Mouse (Mus musculus): ENCODE results near the gene Dgkb.

Gene Dgkb

DNA sequence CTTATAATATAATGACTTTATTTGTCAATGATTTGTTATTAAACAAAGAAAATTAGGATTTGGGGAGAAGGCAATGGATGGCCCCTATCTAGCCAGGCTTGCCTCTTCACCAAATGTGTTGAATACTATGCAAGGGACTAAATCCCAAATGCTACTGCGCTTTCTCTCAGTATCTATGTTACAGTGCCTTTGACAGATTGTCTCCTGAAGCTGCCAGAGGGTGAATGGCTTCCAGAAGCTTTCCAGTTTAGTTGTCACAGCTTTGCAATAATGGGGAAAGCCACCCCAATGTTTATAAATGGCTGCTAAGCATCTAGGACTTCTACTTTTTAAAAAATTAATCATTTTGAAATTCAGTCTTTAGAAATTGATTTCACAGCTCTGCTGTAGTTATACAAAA lies 175.7 kb downstream of the Dgkb start:
- DNase-seq (ENCODE audit: low read depth in 1 of 2, low spot score in 2 of 2), result no peak

DNA sequence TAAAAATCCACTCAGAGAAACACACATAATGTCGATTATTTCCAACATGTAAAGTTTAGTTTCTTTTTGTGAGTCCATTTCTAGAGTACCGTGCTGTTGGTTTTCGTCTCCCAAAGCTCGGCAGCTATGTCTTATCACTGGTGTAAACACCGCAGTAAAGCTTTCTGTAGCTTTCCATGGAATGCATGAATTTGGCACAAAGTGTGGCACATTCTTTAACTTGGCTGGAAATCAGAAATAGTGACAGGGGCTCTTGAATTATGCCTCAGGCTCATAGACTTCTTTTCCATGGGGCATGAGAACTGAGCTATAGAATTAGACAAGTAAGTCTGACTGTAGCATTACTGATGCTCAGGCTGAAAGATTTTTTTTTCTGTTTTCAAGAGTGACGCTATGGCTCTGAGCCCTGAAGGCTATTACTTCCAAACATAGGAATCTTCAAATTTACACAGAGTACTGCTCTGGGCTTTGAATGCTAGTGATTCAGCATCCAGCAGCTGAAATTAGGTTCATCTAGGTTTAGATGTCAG lies 179.0 kb downstream of the Dgkb start:
- no peak for DNase-seq (ENCODE audit: low read depth in 1 of 2, low spot score in 2 of 2)

DNA sequence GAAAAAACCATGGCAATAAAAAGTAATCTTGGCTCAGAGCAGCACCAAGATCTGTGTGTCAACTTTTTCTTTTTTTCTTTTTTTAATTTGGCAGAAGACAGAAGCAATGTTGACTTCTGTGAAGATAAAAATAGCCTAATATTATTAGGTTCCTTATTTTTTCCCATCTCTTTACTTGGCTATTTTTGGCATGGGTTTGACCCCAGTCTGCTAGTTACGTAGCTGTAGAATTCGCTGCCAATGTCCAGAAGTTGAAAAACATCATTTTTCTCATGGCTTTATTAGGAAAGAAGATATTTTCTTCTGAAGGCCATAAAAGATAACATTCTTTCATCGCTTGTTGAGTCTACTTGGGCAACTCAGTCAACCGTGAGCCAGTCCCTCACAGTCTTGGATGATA lies 200.1 kb downstream of the Dgkb start:
- no peak for DNase-seq (ENCODE audit: low read depth in 1 of 2, low spot score in 2 of 2)

DNA sequence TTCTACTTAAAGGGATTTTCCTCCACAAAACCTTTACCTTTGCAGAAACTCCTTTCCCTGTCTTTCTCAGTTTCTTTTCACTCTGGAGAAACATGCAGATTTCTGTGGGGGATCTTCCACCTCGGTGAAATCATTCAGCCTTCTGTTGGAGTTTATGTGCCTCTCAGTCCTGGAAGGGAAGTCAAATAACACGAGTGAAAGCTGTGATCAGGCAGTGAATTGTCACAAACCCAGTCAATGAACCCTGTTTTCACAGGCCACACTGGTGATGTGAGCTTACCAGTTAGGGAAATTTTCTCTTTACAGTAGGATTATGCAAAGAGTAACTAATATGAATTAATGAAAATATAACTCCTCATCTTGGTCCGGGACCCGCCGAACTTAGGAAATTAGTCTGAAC lies 229.7 kb downstream of the Dgkb start:
- no peak for DNase-seq (ENCODE audit: low read depth in 1 of 2, low spot score in 2 of 2)

DNA sequence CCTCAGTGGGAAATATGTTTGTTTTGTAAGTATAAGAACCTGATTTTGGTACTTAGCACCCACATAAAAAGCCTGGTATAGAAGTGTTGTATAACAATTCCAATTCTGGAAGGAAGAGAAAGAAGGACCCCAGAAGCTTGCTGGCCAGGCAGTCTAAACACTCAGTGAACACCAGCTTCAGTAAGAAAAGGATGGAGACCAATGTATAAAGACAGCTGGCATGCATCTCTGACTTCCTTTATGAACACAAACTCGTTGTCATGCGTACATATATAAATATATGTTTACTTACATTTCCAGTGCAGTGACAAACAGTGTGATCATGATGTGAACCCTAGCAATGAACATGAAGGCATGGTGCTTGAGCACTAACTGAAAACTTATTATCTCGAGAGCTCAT lies 270.7 kb downstream of the Dgkb start:
- DNase-seq (ENCODE audit: low read depth in 1 of 2, low spot score in 2 of 2), result no peak

DNA sequence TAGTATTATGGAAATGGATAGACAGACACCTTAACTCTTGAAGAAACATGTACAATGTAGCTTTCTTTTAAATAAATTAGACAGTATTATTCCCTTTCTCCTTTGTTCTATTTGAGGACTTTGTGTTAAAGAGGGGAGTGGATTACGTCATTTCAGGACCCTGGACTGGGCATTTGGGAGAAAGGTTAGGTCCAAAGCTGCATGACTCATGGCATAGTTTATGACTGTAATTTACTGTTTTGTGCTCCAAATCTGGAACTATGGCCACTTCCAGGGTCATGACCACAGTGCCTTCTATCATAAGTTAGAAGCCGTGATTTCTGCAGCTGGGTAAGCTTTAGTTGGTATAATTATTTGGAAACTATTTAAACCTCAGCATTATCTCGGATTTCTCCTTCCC lies 294.4 kb downstream of the Dgkb start:
- DNase-seq (ENCODE audit: low read depth in 1 of 2, low spot score in 2 of 2), result no peak

DNA sequence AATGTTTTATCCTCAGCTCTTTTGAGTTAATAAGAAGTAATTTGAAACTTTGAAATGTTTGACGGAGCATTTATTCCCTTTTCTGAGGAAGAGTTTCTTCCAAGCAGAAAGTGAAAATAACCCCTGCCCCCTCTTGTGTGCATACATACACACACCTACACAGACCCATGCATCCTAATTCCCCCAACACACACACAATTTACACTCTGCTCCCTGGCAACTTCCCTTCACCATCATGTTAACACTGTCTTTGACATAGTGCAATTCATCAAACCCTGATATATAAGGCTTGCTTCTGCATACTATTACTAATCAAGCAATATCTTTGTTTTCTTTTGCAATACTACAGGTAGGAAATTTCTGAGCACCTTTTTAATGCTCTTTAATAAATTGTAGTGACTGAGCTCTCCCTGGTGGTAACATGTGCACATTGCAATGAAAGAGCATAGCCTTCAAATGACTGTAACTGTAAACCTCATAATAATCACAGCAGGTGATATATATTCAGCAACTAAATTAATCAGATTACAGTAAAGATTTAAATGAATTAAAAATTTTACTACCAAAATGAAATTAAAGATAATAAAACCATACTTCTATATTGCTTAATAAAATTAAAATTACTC lies 297.6 kb downstream of the Dgkb start:
- no peak for DNase-seq (ENCODE audit: low read depth in 1 of 2, low spot score in 2 of 2)

DNA sequence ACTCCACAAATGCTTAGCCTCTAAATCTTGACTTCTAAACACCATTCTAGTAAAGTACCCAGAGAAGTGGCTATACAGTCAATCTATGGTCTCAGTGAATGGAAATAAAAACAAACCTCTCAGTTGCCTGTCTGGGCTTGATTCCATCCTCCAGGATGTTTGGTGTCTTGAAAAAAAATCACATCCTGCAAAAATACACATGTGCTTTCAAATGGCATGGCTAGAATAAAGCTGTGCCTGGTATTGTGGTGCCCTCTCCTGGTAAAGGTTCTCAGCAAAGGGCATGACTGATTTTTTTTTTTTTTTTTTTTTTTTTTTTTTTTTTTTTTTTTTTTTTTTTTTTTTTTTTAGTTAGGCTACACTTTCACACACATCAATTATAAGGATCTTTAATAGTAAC lies 306.0 kb downstream of the Dgkb start:
- no peak for DNase-seq (ENCODE audit: low read depth in 1 of 2, low spot score in 2 of 2)

DNA sequence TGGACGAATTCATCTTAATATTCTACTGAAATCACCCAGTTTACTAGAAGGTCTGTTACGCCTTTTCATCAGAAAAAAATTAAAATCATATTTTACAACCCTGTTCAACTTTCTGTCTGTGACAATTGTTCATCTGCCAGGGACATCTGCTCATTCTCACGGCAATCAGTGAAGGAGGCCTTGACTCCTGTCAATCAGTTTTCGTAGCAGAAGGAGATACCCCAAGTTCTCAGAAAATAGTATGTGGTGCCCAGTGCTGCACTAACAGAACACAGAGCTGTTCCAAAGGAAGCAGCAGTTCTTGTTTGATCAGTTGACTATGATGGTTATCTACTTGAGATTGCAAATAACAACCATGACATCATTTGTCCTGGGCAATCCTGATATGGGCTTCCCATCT lies 307.8 kb downstream of the Dgkb start:
- DNase-seq (ENCODE audit: low read depth in 1 of 2, low spot score in 2 of 2), result no peak

DNA sequence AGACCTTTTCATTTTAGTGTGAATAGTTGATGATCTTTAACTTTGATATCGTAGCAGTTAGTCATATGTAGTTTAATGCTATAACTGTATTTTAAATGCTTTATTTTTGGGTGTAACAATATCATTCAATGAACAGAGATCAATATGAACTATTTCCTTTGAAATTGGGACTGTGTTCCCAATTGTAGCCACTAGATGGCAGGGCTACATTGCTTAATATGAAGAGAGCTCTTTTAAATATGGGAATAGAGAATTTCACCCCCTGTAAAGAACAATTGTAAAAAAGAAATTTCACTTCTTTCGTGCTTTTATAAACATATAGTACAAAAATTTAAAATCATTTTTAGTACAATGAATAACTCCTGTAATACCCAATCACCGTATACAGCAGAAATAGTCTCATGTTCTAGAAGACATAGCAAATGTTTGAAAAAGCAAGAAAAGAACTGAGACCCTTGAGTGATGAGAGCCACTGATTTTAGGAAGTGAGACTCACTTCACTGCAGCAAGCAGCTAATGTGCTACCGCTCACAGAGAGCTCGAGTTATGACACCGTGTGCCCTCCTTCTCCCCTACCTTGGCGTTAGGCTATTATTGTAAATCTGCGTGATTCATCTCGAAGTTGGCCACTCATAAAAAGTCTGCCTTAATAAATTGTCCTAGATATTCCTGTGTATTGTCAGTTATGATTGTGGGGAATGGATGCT lies 312.8 kb downstream of the Dgkb start:
- DNase-seq (ENCODE audit: low read depth in 1 of 2, low spot score in 2 of 2), result no peak

DNA sequence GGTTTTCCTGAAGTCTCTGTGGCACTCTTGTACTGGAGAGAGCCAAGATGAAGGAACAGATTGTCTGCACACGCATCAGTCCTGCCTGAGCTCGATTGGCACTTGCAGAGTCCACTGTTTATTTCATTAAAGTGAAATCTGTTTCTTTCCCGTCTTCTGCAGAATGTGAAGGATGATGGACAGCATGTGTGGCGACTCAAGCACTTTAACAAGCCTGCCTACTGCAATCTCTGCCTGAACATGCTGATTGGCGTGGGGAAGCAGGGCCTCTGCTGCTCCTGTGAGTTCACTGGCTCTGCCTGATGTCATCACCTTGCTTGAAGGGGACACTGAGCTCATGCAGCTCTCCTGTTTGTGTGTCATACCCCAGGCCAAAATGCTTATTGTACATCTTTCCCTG lies 318.9 kb downstream of the Dgkb start:
- DNase-seq (ENCODE audit: low read depth in 1 of 2, low spot score in 2 of 2), result no peak

DNA sequence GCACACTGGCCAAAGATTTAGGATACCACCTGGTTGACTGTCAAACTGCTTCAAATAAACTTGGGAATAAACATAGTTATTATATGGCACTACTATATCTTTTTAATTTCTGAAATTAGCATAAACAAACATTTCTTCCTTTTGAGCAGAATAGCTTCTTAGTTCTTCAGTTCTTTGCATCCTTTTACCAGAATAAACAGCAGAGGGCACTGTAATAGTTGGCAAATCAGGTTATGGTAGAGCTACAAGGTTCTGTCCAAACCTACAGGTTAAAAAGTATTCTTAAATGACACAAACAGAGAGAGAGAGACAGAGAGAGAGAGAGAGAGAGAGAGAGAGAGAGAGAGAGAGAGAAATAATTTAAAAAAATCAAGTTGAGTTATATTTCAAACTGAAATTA lies 322.5 kb downstream of the Dgkb start:
- DNase-seq (ENCODE audit: low read depth in 1 of 2, low spot score in 2 of 2), result no peak

DNA sequence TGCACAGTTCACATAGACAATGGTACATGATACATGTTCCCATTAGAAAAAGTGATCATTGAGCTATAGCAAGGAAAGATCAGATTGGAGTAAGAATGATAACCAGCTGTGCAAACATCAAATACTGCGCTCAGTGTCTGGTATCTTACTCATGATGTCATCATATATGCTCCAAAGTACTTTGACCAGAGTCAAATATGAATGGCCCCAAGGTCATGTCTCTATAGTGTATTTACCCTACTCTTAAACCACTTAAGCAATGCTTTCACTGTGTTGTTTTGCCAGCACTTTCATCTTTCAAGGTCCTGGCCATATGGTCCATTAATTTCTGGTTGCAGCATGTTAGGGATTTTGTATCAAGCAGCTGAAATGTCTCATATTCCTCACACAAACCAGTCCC lies 415.1 kb downstream of the Dgkb start:
- no peak for DNase-seq (ENCODE audit: low read depth in 1 of 2, low spot score in 2 of 2)

DNA sequence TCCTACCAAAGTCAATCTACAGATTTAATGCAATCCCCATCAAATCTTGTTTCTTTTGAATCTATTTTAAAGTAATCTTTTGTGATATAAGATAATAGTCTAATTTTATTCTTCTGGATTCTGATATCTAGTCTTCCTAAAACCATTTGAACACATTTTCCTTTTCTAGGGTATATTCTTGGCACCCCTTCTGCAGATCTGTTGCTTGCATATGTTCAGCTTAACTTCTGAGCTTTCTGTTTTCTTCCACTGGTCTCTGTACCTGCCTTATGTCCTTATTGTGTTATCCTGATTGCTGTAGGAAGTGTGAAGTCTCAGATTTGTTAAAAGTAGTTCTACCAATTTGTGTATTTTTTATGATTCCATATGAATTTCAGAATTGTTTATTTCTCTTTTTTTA lies 451.3 kb downstream of the Dgkb start:
- DNase-seq (ENCODE audit: low read depth in 1 of 2, low spot score in 2 of 2), result no peak

DNA sequence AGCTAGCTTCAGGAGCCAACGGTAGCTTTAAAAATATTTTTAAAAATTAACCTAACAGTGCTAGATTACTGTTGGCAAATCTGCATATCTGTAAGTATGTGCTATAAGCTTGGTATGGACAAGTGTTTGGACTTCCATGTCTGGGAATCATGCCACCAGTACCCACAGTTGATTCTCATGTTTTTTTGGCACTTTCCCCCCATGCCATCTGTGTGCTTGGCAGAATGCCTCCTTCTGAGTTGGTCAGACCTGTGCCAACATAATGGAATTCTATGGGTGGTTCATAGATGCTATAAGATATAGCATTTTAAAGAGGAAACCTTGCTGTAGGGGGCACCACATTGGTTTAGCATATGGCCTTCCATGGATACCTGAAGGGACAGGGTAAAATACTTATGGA lies 484.0 kb downstream of the Dgkb start:
- DNase-seq (ENCODE audit: low read depth in 1 of 2, low spot score in 2 of 2), result no peak

DNA sequence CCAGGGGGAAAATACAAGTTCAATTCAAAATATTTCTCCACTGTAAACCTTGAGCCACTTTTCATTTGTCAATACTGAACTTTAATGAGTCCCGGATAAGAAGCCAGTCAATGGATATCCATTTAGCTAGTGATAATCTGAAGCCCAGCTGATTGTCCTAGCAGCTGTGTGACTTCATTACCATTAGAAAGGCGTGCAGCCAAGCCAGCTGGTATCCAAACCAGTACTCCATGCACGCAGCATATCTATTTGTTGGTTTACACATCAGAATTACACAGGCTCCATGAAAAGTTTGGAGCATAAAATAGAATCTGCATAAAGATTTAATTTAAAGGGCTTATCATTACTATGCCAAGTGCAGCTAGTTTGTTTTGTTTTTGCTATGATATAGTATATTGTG lies 486.3 kb downstream of the Dgkb start:
- DNase-seq (ENCODE audit: low read depth in 1 of 2, low spot score in 2 of 2), result no peak

DNA sequence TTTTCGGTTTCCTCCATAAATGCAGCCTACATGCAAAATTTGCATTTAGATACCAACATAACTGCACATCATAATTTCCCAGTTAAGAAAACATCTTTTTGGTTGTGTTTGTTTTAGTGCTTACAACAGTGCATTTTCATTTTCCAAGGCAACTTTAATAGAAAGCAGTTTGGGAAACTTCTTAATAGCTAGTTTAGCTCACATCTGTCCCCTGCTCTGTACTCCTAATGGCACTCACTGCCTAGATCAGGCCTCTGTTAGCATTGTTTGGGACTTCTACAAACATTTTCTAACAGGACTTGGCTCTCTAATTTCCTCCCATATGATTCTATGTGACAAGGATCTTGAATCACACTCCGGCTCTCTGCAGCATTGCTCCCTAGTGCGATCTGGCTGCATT lies 486.7 kb downstream of the Dgkb start:
- no peak for DNase-seq (ENCODE audit: low read depth in 1 of 2, low spot score in 2 of 2)

DNA sequence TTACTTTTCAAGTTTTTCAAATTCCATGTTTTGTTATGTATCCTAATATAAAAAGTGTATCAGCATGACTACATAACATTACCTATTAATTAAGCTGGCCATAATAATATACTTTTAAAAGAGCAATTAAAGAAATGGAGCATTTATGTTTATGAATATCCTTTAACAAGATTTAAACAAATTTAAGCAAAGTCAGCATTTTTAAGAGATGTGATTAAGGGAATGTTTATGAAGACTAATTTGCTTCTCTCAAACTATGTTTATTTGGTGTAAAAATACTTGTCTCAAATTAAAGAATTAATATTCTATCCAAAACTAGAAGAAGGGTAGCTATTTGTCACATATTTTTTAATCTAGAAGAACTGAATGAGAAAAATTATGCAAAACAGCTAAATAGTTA lies 492.4 kb downstream of the Dgkb start:
- no peak for DNase-seq (ENCODE audit: low read depth in 1 of 2, low spot score in 2 of 2)

DNA sequence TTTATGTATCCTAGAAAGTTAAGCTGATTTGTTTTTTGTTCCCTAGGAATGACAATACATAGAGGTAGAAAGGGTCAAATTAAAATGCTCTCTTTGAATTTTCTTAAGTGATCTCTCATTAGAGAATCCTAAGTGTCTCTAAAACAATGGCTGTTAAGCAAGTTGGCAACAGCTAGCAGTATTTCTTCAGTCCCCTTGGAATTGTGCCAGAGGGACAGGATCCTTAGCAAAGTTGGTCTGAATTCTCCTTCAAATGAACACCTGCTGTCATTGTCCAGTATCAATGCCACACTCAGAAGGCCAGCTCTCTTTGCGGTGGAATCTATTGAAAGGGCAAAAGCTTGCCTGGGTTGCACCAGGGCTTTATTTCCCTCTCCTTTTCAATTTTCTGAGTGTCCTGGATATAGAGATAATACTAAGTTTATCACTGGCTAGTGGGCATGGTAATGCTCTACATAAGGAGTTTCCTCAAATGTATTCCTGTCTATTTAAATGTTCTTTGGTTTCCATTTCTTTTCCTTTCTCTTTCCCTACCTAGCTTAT lies 510.3 kb downstream of the Dgkb start:
- no peak for DNase-seq (ENCODE audit: low read depth in 1 of 2, low spot score in 2 of 2)

DNA sequence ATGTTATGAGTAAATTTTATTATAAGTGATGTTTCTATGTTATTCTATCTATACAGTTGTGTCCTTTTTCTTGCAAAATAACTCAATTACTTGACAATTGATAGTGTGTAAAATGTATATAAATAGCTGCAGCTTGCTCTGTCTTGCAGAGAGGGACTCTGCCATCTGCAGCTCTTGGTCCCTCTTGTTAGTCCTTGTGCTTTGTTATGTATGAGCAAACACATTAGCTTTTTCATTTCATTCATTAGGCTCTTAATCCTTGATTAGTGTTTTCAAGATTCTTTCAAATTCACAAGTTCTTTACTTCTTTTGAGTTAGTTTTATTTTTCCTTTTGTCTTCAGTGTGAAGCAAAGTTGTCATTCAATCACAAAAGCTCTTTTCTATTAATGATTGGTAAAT lies 511.3 kb downstream of the Dgkb start:
- DNase-seq (ENCODE audit: low read depth in 1 of 2, low spot score in 2 of 2), result no peak

DNA sequence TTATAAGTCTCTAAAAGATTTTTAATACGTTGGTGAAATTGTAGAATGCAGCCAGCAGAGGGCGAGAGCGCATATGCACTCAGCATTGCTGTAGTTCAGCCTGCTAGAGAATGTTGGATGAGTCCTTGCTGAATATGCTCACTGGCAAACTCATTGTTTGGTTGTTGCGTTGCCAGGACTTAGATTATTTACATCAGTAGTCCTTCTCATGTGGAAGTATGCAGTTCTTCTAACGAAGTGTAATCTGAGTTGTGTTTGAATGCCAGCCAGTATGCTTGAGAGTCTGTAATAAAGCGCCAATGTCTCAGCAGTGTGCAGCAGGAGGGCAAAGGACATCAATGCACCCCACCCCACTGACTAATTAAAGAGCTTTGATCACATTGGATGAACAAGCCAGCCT lies 525.1 kb downstream of the Dgkb start:
- no peak for DNase-seq (ENCODE audit: low read depth in 1 of 2, low spot score in 2 of 2)

DNA sequence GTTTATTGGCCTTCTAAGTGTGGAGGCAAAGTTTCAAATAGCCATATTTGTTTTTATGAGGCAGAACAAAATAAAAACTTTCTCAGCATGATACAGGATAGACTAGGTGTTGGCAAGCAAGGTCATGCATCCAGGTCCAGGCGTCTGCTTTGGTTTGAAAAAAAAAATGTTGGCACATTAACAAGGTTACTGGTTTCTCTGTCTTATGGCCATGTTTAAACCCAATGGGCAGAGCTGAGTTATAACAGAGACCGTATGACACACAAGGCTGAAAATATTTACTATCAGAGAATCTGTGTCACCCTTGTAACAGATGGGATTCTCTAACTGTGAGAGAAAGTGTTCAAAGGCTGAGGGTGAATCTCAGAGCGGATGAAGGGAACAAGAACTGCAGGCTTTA lies 535.0 kb downstream of the Dgkb start:
- no peak for DNase-seq (ENCODE audit: low read depth in 1 of 2, low spot score in 2 of 2)

DNA sequence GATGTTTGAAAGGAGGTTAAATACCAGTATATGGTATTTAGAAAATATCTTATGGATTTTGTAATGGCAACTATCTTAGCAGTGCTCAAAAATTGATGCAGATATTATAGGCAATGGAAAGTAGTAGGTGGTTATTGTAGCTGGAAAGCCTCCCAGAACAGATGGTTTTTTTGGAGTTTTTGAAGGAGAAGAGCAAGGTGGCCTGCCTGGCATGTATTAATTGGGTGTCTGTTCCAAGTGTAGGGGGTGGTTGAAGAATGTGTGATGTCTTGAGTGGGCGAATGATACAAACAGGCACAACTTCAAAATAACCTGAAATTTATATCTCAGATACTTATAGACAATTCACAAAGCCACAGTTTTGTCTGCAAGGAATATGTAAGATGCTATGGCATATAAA lies 538.9 kb downstream of the Dgkb start:
- DNase-seq (ENCODE audit: low read depth in 1 of 2, low spot score in 2 of 2), result no peak
